ENCODE assay signal across 25 mouse cellular contexts in the genomic region with DNA sequence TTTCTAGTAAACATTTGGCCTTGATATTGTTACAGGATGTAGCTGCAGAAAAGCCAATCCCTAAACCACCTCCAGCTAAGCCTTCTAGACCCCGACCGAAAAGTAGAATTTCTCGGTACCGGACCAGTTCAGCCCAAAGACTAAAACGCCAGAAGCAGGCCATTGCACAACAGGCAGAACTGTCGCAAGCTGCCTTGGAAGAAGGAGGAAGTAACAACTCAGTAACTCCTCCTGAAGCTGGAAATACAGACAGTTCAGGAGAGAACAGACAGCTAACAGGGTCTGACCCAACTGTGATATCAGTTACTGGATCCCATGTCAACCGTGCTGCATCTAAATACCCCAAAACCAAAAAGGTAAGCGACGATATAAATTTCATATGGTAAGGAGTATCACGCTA. TPM values are rescaled to one million over a fixed set of nuclear protein-coding genes. Genes with fewer than 3 reads are reported as not detected.
DNase-seq lines count a peak whose midpoint lies in the region; ATAC-seq and TF ChIP-seq lines count a peak whose summit lies in the region.
"Had no signal": no experiment of that assay in that cellular context is flagged by ENCODE, and none has a peak within 500 bp of the region (broad histone marks: within the 10 kb centered on the region; RNA-seq: fewer than 3 reads in every experiment).

No protein-coding gene starts in this region.

- in situ Hi-C loops in CH12.LX (cut with MboI; ENCODE audit: low pct_ligation_motif_present, low pct_unique_long_range_greater_than_20kb, low sequenced_read_pairs): no loop called here

- H3K9ac ChIP-seq in CH12.LX (ENCODE audit: insufficient read depth, low read depth): no peak overlapping the region
- no peak overlapping the region for H3K9ac ChIP-seq in midbrain, embryonic 15.5 days
- H3K9ac ChIP-seq: hindbrain, embryonic 15.5 days; limb, embryonic 12.5 days; lung, embryonic 15.5 days had no signal

- H3K4me2 ChIP-seq in CH12.LX (ENCODE audit: insufficient read depth, low read depth, poor library complexity, severe bottlenecking): no peak overlapping the region
- H3K4me2 ChIP-seq in midbrain, embryonic 15.5 days: no peak overlapping the region
- H3K4me2 ChIP-seq: hindbrain, embryonic 15.5 days; limb, embryonic 12.5 days; liver, embryonic 11.5 days; lung, embryonic 15.5 days had no signal

- dilution Hi-C loops in CH12.LX (cut with MboI; ENCODE audit: extremely low pct_ligation_motif_present, extremely low pct_unique_long_range_greater_than_20kb, low sequenced_read_pairs): no loop called here

- peak; percentile 12 for DNase-seq in layer of hippocampus, adult 9-11 months
- DNase-seq in layer of hippocampus, adult 8-10 months (ENCODE audit: low spot score in 2 of 2): no peak
- DNase-seq in CH12.LX (ENCODE audit: extremely low read depth): no peak
- DNase-seq in cerebellum, adult 18-20 months: no peak
- DNase-seq: cerebellum, adult 9-11 months; gastrocnemius, postnatal 25 days; heart, postnatal 4 days; kidney, adult 2 months; layer of hippocampus, postnatal 36 days; right cerebral cortex, adult 18-20 months; right cerebral cortex, postnatal 4 days; thymus, postnatal 14 days had no signal

- peaks cover 12% of the 10 kb centered on the region for H3K79me2 ChIP-seq in CH12.LX (replicated peaks; ENCODE audit: control insufficient read depth, extremely low read depth, insufficient read depth, poor library complexity, severe bottlenecking)

- 94% methylated on average over 10 of the region's 10 CpGs for WGBS in midbrain, embryonic 15.5 days

- no peak for TF ChIP-seq EP300 in CH12.LX (IDR thresholded peaks at IDR 0.05; ENCODE audit: low read length)

- TF ChIP-seq RAD21 in CH12.LX (IDR thresholded peaks at IDR 0.05; ENCODE audit: low read depth, low read length): no peak

- H3K27me3 ChIP-seq in CH12.LX (replicated peaks): no peaks in the 10 kb centered on the region
- H3K27me3 ChIP-seq in midbrain, embryonic 15.5 days (replicated peaks): no peaks in the 10 kb centered on the region
- H3K27me3 ChIP-seq: hindbrain, embryonic 15.5 days; limb, embryonic 12.5 days; lung, embryonic 15.5 days had no signal

- TF ChIP-seq CTCF in CH12.LX (conservative IDR thresholded peaks at IDR 0.05 in 1 of 2, IDR thresholded peaks at IDR 0.05 in 1 of 2; ENCODE audit: low read depth in 2 of 2, low read length in 2 of 2): no peak
- no peak for TF ChIP-seq CTCF in bone marrow macrophage, adult 2 months (IDR thresholded peaks at IDR 0.05; ENCODE audit: low read depth, low read length)

- peak; percentile 78; the same call in 1 of the 2 replicates for ATAC-seq in monocyte, adult 5-6 weeks (replicated peaks; ENCODE audit: insufficient number of reproducible peaks, low FRiP score, low TSS enrichment, poor library complexity, severe bottlenecking)
- ATAC-seq in midbrain, embryonic 15.5 days (replicated peaks): no peak
- ATAC-seq: forebrain, embryonic 16.5 days; midbrain, embryonic 16.5 days had no signal

- H3K4me3 ChIP-seq in CH12.LX (replicated peaks in 1 of 3; ENCODE audit: low read depth in 2 of 3, low read length in 2 of 3, poor library complexity in 1 of 3): no peak overlapping the region
- H3K4me3 ChIP-seq in bone marrow macrophage, adult 2 months (ENCODE audit: insufficient read depth, low read length): no peak overlapping the region
- no peak overlapping the region for H3K4me3 ChIP-seq in midbrain, embryonic 15.5 days
- H3K4me3 ChIP-seq: embryonic facial prominence, embryonic 10.5 days; forebrain, embryonic 10.5 days; heart, embryonic 10.5 days; hindbrain, embryonic 15.5 days; limb, embryonic 12.5 days; lung, embryonic 15.5 days had no signal

- TF ChIP-seq POLR2A in CH12.LX (IDR thresholded peaks at IDR 0.05; ENCODE audit: low read depth, low read length): 0 out of 2 replicates have a peak, but pooled peaks have one; percentile 17
- no peak for TF ChIP-seq POLR2A in bone marrow macrophage, adult 2 months (IDR thresholded peaks at IDR 0.05; ENCODE audit: borderline replicate concordance, low read depth, low read length)

- H3K9me3 ChIP-seq in CH12.LX (replicated peaks; ENCODE audit: low read length): no peaks in the 10 kb centered on the region
- H3K9me3 ChIP-seq in midbrain, embryonic 15.5 days: no peaks in the 10 kb centered on the region
- H3K9me3 ChIP-seq: embryonic facial prominence, embryonic 10.5 days; forebrain, embryonic 10.5 days; heart, embryonic 10.5 days; hindbrain, embryonic 15.5 days; limb, embryonic 12.5 days; lung, embryonic 15.5 days had no signal

- H3K36me3 ChIP-seq in CH12.LX (replicated peaks in 1 of 2; ENCODE audit: control insufficient read depth in 1 of 2, insufficient read depth in 1 of 2, low read length in 1 of 2): peaks cover 55 to 95% of the 10 kb centered on the region in 2 experiments
- H3K36me3 ChIP-seq in midbrain, embryonic 15.5 days (replicated peaks): peaks cover 56% of the 10 kb centered on the region

- no peaks in the 10 kb centered on the region for H3K4me1 ChIP-seq in CH12.LX (ENCODE audit: control insufficient read depth in 1 of 2, insufficient read depth in 2 of 2)
- H3K4me1 ChIP-seq in bone marrow macrophage, adult 2 months (ENCODE audit: control insufficient read depth, insufficient read depth, low read length): peaks cover 2% of the 10 kb centered on the region
- no peaks in the 10 kb centered on the region for H3K4me1 ChIP-seq in midbrain, embryonic 15.5 days
- H3K4me1 ChIP-seq: embryonic facial prominence, embryonic 10.5 days; forebrain, embryonic 10.5 days; heart, embryonic 10.5 days; hindbrain, embryonic 15.5 days; limb, embryonic 12.5 days; lung, embryonic 15.5 days had no signal

- no peak overlapping the region for H3K27ac ChIP-seq in CH12.LX (ENCODE audit: insufficient read depth, low read depth)
- H3K27ac ChIP-seq in bone marrow macrophage, adult 2 months (ENCODE audit: insufficient read depth, low read depth, low read length): 0 out of 2 replicates have a peak overlapping the region, but pooled peaks have one; percentile 41
- H3K27ac ChIP-seq in midbrain, embryonic 15.5 days: no peak overlapping the region
- H3K27ac ChIP-seq: embryonic facial prominence, embryonic 10.5 days; forebrain, embryonic 10.5 days; heart, embryonic 10.5 days; hindbrain, embryonic 15.5 days; kidney, postnatal 0 days; limb, embryonic 12.5 days; lung, embryonic 15.5 days had no signal

TF ChIP-seq in CH12.LX, 34 proteins besides CTCF, POLR2A, EP300 and RAD21:
- no peak for TF ChIP-seq SIN3A (IDR thresholded peaks at IDR 0.05; ENCODE audit: low read length)
- TF ChIP-seq HCFC1 (IDR thresholded peaks at IDR 0.05; ENCODE audit: low read depth, low read length): no peak
- TF ChIP-seq ZMIZ1 (IDR thresholded peaks at IDR 0.05; ENCODE audit: low read depth, low read length): no peak
- no peak for TF ChIP-seq UBTF (IDR thresholded peaks at IDR 0.05; ENCODE audit: low read depth, low read length)
- TF ChIP-seq CHD2 (IDR thresholded peaks at IDR 0.05; ENCODE audit: low read length): no peak
- TF ChIP-seq ELF1 (IDR thresholded peaks at IDR 0.05; ENCODE audit: low read depth, low read length): no peak
- no peak for TF ChIP-seq USF2 (conservative IDR thresholded peaks at IDR 0.05; ENCODE audit: low read depth, low read length)
- no peak for TF ChIP-seq USF1 (IDR thresholded peaks at IDR 0.05; ENCODE audit: low read depth, low read length)
- no peak for TF ChIP-seq ZNF384 (IDR thresholded peaks at IDR 0.05; ENCODE audit: low read depth, low read length)
- TF ChIP-seq JUND (conservative IDR thresholded peaks at IDR 0.05; ENCODE audit: low read depth, low read length): no peak
- no peak for TF ChIP-seq ZC3H11A (IDR thresholded peaks at IDR 0.05; ENCODE audit: low read depth, low read length)
- TF ChIP-seq E2F4 (IDR thresholded peaks at IDR 0.05; ENCODE audit: insufficient replicate concordance, low read depth, low read length): no peak
- TF ChIP-seq GABPA (IDR thresholded peaks at IDR 0.05; ENCODE audit: insufficient replicate concordance, low read depth, low read length): no peak
- no peak for TF ChIP-seq PAX5 (IDR thresholded peaks at IDR 0.05; ENCODE audit: low read length)
- TF ChIP-seq MAX (IDR thresholded peaks at IDR 0.05; ENCODE audit: low read length): no peak
- no peak for TF ChIP-seq BHLHE40 (IDR thresholded peaks at IDR 0.05; ENCODE audit: low read depth, low read length)
- TF ChIP-seq TBP (conservative IDR thresholded peaks at IDR 0.05; ENCODE audit: low read depth, low read length): no peak
- TF ChIP-seq MXI1 (IDR thresholded peaks at IDR 0.05; ENCODE audit: low read depth, low read length): no peak
- no peak for TF ChIP-seq KAT2A (IDR thresholded peaks at IDR 0.05; ENCODE audit: insufficient replicate concordance, low read length)

RNA-seq across cellular contexts. Expression of gene Setd5, which starts 43.6 kb away (rescaled TPM):
- 100 to 1,000 TPM; 104 to 122 (median 115) TPM for total RNA-seq in layer of hippocampus, adult 8-10 months (2022)
- 56.8 and 57.7 TPM in 2 replicates for total RNA-seq in CH12.LX (2012; rRNA removed)
- total RNA-seq in CH12.LX (2014; rRNA removed): 59.6 and 67.4 TPM in 2 replicates
- 72.1 and 80.4 TPM in 2 replicates for polyA plus RNA-seq in CH12.LX (2012; ENCODE audit: insufficient read length, low read depth)
- 60.6 and 63.7 TPM in 2 replicates for polyA plus RNA-seq in bone marrow macrophage, adult 2 months (2012; ENCODE audit: insufficient read depth, insufficient read length, missing spikeins)
- 50.2 to 111 TPM (median 50.6 TPM) in 3 replicates for total RNA-seq in monocyte, adult 5-6 weeks (2017)
- 46.8 and 47.1 TPM in 2 replicates for polyA plus RNA-seq in midbrain, embryonic 15.5 days (2015; fragmentation: Nextera tagmentation; extraction: Ambion mirVana)
